Comparison of ENCODE assay signal across 21 mouse cellular contexts in genomic region chr8:10303992-10304391, GRCm38 (mm10).
A peak's percentile ranks its signal among the peaks of the same experiment; 100 is the strongest.
DNase-seq lines count a peak whose midpoint lies in the region.
"Had no signal": no experiment of that assay in that cellular context is flagged by ENCODE, and none has a peak within 500 bp of the region (broad histone marks: within the 10 kb centered on the region; RNA-seq: fewer than 3 reads in every experiment).

No protein-coding gene starts in this region.

- H3K9me3 ChIP-seq in heart, embryonic 10.5 days, result no peaks in the 10 kb centered on the region
- H3K9me3 ChIP-seq: embryonic facial prominence, embryonic 12.5 days; embryonic facial prominence, embryonic 15.5 days; heart, embryonic 13.5 days had no signal

- H3K36me3 ChIP-seq in heart, embryonic 10.5 days, result no peaks in the 10 kb centered on the region
- H3K36me3 ChIP-seq: embryonic facial prominence, embryonic 12.5 days; embryonic facial prominence, embryonic 15.5 days; heart, embryonic 13.5 days had no signal

- WGBS in heart, embryonic 10.5 days, result 85% methylated on average over 3 of the region's 3 CpGs

- no peak overlapping the region for H3K4me3 ChIP-seq in heart, embryonic 10.5 days
- H3K4me3 ChIP-seq: embryonic facial prominence, embryonic 12.5 days; embryonic facial prominence, embryonic 15.5 days; gastrocnemius, adult 2 months; heart, embryonic 13.5 days had no signal

- peak; percentile 4 for DNase-seq in adrenal gland, postnatal 10 days
- DNase-seq in adrenal gland, postnatal 4 days (ENCODE audit: low spot score in 2 of 2), result no peak
- DNase-seq in heart, adult 11 months, result peak; percentile 63
- no peak for DNase-seq in heart, embryonic 10.5 days (ENCODE audit: low spot score)
- DNase-seq in NIH3T3 (ENCODE audit: low read depth), result peak; percentile 5
- DNase-seq in yolk sac, embryonic 10.5 days (ENCODE audit: low spot score), result no peak
- DNase-seq: cerebellum, adult 18-20 months; cerebellum, adult 9-10 months; cerebellum, postnatal 25 days; forebrain, postnatal 0 days; gastrocnemius, adult 2 months; gastrocnemius, postnatal 14 days; heart, adult 18-20 months; heart, postnatal 14 days; heart, postnatal 4 days; kidney, adult 18-20 months had no signal

- 0 out of 2 replicates have a peak, but pooled peaks cover 10% of the 10 kb centered on the region for H3K4me1 ChIP-seq in heart, embryonic 10.5 days
- H3K4me1 ChIP-seq: embryonic facial prominence, embryonic 12.5 days had no signal

- no peak overlapping the region for H3K27ac ChIP-seq in heart, embryonic 10.5 days
- H3K27ac ChIP-seq: embryonic facial prominence, embryonic 12.5 days; embryonic facial prominence, embryonic 15.5 days; gastrocnemius, adult 2 months; heart, embryonic 13.5 days; hindbrain, embryonic 14.5 days; hindbrain, postnatal 0 days had no signal

- no peaks in the 10 kb centered on the region for H3K27me3 ChIP-seq in heart, embryonic 10.5 days (ENCODE audit: insufficient read depth, poor library complexity, severe bottlenecking)
- H3K27me3 ChIP-seq: embryonic facial prominence, embryonic 12.5 days; heart, embryonic 13.5 days had no signal

Comparison
In these comparisons a context has a peak if more than half of its experiments do, and no peak if none do; other contexts are left out.
1. DNase-seq: peak in adrenal gland, postnatal 10 days (single experiment), heart, adult 11 months (single experiment) and NIH3T3 (single experiment); none in adrenal gland, postnatal 4 days (0 of 2), heart, embryonic 10.5 days (single experiment) and yolk sac, embryonic 10.5 days (single experiment).